Mouse (Mus musculus) cortical plate, adult 2 months (tissue): ENCODE data around the gene Krt79. TPM values are rescaled to one million over a fixed set of nuclear protein-coding genes. Genes with fewer than 3 reads are reported as not detected.

Experiments used
- H3K27ac ChIP-seq: fragments of 200-500 bp; 2 replicates; pipeline ENCODE4 v1.5.1; 2012; ENCODE audit warnings: low read length, control low read depth, inconsistent platforms; ENCODE audit not compliant: insufficient read depth
- H3K4me1 ChIP-seq: fragments of 200-500 bp; 2 replicates; pipeline ENCODE4 v1.6.1; 2011; ENCODE audit warnings: low read length; ENCODE audit not compliant: control insufficient read depth, insufficient read depth
- H3K4me3 ChIP-seq: fragments of 200-500 bp; 2 replicates; pipeline ENCODE4 v1.5.1; 2011; ENCODE audit warnings: mild to moderate bottlenecking, low read length, control low read depth; ENCODE audit not compliant: insufficient read depth
- CTCF ChIP-seq: fragments of 200-500 bp; IDR thresholded peaks from 2 replicates; pipeline ENCODE4 v1.5.1; 2011; ENCODE audit warnings: mild to moderate bottlenecking, control low read depth, low read length; ENCODE audit not compliant: insufficient read depth; ENCODE audit errors: extremely low read depth
- POLR2A ChIP-seq: fragments of 200-500 bp; IDR thresholded peaks from 2 replicates; pipeline ENCODE4 v1.6.1; 2011; ENCODE audit warnings: mild to moderate bottlenecking, low read length, control low read depth; ENCODE audit not compliant: insufficient read depth; ENCODE audit errors: extremely low read depth
- polyA plus RNA-seq: library from polyadenylated mRNA; depleted of rRNA; stranded (reverse); fragments of >200 nt; gene quantifications from 2 replicates; pipeline ENCODE4 v1.2.3, GENCODE M21; 2012

The Krt79 gene
- polyA plus RNA-seq, 1 experiment: not detected

DNA sequence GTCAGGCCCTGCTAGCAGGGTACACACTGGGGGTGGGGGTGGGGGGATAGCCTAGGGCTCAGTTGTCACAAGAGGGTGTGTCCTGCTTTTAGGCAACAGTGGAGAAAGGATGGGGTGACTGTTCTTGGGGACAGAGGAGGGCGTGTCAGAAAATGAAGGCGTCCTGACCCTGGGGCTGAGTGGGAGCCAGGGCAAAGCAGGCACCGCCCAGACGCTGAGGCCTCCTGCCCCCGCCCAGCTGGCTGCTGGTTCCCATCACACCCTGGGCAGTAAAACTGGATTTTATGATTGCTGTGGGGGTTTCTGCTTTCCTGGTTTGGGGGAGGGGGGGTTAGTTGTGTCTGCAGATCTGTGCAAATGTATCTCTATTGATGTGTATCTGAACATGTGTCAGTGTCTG lies 35.9 kb upstream of the Krt79 start:
- TF ChIP-seq CTCF: no peak
- no peak for TF ChIP-seq POLR2A
- no peak overlapping the region for H3K27ac ChIP-seq
- 0 out of 2 replicates have a peak, but pooled peaks cover 4% of the 10 kb centered on the region for H3K4me1 ChIP-seq
- H3K4me3 ChIP-seq: no peak overlapping the region

DNA sequence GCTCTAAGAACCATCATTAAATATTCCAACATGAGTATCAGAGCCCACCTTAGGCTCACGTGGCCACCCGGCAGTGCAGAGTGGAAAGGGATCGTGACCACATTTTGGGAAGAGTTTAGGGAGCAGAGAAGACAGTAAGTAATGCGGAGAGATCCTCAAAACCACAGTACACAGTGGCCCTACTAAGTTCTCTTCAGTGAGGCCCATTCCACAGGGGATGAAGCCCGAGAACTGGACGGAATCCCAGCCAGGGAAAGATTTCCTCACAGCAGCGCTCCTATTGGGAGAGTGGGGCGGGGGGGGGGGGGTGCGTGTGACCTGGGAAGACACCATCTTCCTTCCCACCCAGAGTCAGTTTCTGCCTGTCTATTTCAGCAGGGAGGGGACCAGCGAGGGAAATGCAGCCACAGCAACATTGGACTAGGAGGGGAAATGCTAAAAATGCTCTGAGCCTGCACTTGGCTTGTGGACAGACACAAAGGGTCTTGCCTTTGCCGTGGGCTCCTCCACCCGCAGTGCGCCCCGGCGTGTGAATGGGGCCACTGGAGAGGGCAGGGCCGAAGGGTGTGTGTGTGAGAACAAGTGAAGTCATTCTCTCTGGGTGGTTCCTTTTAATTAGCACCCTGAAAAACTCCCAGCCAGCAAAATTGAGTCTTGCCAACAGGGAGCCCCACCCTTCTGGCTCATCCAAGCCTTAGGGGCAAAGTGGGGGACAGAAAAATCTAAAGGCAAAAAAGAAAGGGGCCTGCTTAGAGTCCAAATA lies 34.1 kb upstream of the Krt79 start:
- Histone ChIP-seq H3K4me3 (no peak overlapping the region), H3K27ac (no peak overlapping the region), H3K4me1 (0 out of 2 replicates have a peak, but pooled peaks cover 4% of the 10 kb centered on the region)
- no peak for TF ChIP-seq POLR2A
- TF ChIP-seq CTCF: no peak

DNA sequence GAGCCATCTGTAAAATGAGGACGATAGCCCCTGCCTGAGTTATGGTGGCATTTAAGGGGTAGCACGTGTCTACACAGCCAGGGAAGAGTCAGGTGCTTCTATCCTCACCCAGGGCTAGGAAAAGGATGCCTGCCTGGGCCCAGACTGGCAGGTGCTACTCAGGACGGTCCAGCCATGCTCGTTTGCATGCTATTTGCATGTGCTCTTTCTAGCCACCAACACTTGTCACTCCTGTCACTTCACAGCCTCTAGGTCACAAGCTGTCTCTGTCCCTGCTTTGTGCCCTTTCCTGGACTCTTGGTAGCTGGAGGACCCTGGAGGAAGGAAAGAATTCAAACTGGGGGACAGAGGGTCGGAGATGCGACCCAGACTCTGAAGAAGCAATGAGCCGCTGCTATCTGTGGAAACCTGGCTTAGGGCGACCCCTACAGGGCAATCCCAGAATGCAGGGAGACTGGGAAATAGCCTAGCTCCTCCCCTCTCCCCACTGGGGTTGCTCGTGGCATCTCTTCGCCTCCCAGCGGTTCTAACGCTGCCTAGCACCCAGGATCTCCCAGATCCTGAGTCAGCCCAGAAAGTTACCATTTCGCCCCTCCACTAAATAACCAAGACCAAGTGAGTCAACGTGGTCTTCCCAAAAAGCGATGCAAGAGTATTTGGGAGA lies 33.4 kb upstream of the Krt79 start:
- TF ChIP-seq CTCF: peak; percentile 98
- TF ChIP-seq POLR2A: no peak
- 0 out of 2 replicates have a peak, but pooled peaks cover 4% of the 10 kb centered on the region for H3K4me1 ChIP-seq
- no peak overlapping the region for H3K4me3 ChIP-seq
- H3K27ac ChIP-seq: no peak overlapping the region

DNA sequence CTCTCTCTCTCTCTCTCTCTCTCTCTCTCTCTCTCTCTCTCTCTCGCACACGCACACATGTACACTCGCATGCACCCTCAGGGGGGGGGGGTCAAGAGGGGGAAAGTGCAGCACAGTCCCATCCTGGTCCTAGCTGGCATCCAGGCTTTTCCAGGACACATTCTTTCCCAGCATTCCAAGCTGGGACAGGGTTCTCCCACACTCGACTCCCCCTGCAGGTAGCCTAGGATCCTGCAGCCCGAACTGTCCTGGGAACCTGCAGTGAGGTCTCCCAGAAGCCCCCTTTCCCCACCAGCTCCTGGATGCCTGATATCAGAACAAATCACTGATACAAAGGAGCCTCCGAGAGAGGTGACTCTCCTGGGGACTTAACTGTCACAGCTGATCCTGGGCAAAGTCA lies 30.4 kb upstream of the Krt79 start:
- H3K4me3 ChIP-seq: no peak overlapping the region
- TF ChIP-seq POLR2A: no peak
- TF ChIP-seq CTCF: peak; percentile 64
- no peaks in the 10 kb centered on the region for H3K4me1 ChIP-seq
- no peak overlapping the region for H3K27ac ChIP-seq

DNA sequence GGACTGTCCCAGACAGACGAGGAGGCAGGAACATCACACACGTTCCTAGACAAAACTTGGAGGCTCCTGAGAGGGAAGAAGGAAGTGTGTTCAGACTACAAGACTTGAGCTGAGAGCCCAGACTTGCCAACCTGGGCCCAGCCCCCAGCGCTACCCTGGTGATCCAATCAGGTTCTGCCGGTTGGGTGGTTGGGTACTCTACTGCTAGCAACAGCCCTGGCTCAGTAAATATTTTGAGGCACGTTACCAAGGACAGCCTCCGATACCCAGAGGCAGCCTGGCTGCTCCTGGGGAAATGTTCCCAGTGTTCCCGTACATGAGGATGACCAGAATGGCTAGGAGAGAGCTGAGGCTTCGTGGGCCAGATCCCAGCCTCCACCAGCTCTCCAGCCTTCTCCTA lies 26.7 kb upstream of the Krt79 start:
- Histone ChIP-seq H3K4me1 (no peaks in the 10 kb centered on the region), H3K27ac (no peak overlapping the region), H3K4me3 (no peak overlapping the region)
- TF ChIP-seq POLR2A (no peak), CTCF (no peak)

DNA sequence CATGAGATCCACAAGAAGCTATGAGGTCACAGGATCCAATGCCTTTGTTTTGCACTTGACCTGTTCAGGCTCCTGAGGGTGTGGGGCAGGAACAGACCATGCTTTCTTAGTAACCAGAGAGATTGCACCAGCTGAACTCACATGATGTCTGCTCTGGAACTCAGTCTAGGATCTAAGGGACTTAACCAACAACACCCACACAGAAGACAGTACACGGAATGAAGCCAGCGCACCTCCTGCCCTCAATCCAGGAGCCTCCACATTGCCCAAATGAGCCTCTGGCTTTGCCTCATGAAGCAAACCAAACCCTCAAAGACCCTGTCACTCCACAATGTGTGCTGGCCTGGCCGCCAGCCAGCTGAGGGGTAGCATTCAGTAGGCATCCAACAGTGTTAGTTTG lies 18.8 kb upstream of the Krt79 start:
- Histone ChIP-seq H3K27ac (no peak overlapping the region), H3K4me3 (no peak overlapping the region), H3K4me1 (no peaks in the 10 kb centered on the region)
- TF ChIP-seq POLR2A (no peak), CTCF (no peak)

DNA sequence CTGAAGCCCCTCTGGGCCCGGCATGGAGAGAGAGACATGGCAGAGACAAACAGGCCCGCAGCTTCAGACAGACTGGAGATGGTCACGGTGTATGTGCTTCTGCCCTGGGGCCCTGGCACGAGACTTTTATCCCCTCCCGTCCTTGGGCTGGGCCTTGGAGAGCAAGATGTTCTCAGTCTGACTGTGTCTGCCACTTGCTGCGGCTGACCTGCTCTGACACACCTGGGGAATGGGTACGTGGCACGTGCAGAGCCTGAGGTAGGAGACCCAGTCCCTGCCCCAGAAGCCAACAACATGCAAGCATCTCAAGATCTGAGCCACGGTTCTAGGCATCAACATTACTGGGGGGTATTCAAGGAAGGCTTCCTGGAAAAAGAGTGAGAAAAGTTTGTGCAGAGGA lies 14.1 kb upstream of the Krt79 start, which contains the start of gene Krt78:
Gene Krt78, minus strand, starts transcription at position 101 of the 400 bp plus-strand sequence.
- TF ChIP-seq CTCF: no peak
- TF ChIP-seq POLR2A: no peak
- Histone ChIP-seq H3K4me1 (no peaks in the 10 kb centered on the region), H3K4me3 (no peak within 1 kb of the TSS), H3K27ac (no peak within 1 kb of the TSS)

DNA sequence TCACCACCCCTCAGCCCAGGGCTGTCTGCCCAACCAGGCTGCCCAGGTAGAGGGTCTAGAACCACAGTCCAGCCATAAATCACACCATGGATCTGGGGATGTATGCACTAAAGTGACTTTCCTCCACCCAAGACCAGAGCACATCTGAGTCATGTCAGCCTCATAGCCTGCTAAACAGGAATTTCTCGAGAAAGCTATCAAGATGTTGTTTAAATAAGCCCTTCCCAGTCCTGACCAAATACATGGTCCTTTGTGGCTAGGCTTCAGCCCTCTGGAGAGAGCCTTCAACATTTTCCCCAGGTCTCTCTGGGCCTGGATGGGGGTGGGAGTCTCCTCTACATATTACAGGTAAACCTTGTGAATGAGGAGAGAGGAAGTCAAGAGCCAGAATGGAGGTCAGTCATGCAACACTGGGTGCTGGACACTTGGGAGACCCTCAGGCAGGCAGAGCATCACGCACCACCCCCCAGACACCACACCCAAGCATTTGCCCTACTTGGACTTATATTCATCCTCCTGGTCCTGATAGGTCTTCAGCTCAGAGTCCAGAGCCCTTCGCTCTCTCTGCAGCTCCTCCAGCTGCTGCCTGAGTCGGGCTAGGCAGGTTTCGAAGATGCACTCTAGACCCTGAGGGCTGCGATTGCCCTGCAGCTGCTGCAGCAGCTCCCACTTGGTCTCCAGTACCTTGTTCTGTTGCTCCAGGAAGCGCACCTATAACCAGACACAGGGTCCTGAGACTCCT lies 12.8 kb upstream of the Krt79 start:
- Histone ChIP-seq H3K4me1 (no peaks in the 10 kb centered on the region), H3K27ac (no peak overlapping the region), H3K4me3 (no peak overlapping the region)
- TF ChIP-seq POLR2A (no peak), CTCF (no peak)

DNA sequence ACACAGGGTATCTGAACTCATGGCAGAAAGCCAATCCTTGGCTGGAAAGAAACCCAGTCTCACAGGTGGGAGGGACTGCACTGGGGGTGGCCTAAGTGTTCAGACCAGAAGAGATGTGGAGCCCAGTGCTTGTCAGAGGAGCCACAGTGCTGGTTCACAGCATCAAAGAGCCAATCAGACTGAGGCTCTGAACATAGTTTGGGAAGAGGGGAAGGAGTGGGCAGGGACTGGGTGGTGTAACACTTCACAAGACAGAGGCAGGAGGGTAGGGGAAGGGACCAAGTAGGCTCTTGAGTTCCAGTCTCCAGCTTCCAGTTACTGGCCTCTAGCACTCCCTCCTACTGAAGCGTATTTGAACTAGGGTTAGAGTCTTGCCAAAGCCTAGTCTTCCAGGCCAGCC lies 5.3 kb upstream of the Krt79 start:
- no peak overlapping the region for H3K4me3 ChIP-seq
- H3K4me1 ChIP-seq: no peaks in the 10 kb centered on the region
- no peak for TF ChIP-seq CTCF
- no peak for TF ChIP-seq POLR2A
- H3K27ac ChIP-seq: no peak overlapping the region

DNA sequence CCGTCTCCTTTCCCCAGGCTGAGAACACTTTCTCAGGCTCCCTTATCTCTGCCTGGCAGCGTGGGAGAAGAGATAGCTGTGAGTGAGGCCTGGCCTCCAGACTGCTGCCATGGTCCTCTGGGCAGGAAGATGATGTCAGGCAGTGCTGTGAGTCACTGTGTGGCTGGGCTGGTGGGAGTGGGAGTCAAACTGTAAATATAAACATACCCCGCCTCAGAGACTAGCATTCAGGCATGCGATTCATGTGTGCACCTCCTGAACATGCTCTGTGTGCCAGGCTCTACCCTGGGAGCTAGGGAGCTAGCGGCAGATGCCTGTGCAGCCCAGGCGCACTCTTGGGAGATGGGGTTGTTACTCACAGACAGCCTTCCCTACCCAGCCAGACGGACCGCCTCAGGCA lies 1.8 kb upstream of the Krt79 start:
- no peak for TF ChIP-seq CTCF
- TF ChIP-seq POLR2A: no peak
- no peak overlapping the region for H3K27ac ChIP-seq

More for the DNA sequence above, 1.8 kb upstream of the Krt79 start:
- H3K4me1 ChIP-seq: no peaks in the 10 kb centered on the region
- no peak overlapping the region for H3K4me3 ChIP-seq
